Comparison of ENCODE assay signal across 8 mouse cellular contexts in genomic region chr19:7279114-7279513, GRCm38 (mm10). TPM values are rescaled to one million over a fixed set of nuclear protein-coding genes. Genes with fewer than 3 reads are reported as not detected.
DNase-seq lines count a peak whose midpoint lies in the region; ATAC-seq and TF ChIP-seq lines count a peak whose summit lies in the region.

No protein-coding gene starts in this region.

- H3K27ac ChIP-seq in MEL (ENCODE audit: control insufficient read depth, low read depth, low read length), result no peak overlapping the region
- 0 out of 2 replicates have a peak overlapping the region, but pooled peaks have one; percentile 53 for H3K27ac ChIP-seq in forebrain, embryonic 12.5 days
- no peak overlapping the region for H3K27ac ChIP-seq in hindbrain, embryonic 11.5 days (ENCODE audit: low read depth, low read length)
- peak overlapping the region; percentile 57 for H3K27ac ChIP-seq in limb, embryonic 15.5 days

- H3K4me3 ChIP-seq in MEL (ENCODE audit: control insufficient read depth in 1 of 2, insufficient read depth in 1 of 2, low read depth in 2 of 2, low read length in 2 of 2), result no peak overlapping the region
- H3K4me3 ChIP-seq in forebrain, embryonic 12.5 days (replicated peaks), result no peak overlapping the region
- H3K4me3 ChIP-seq in hindbrain, embryonic 11.5 days (ENCODE audit: low read depth, low read length), result no peak overlapping the region
- no peak overlapping the region for H3K4me3 ChIP-seq in limb, embryonic 15.5 days

- no peaks in the 10 kb centered on the region for H3K4me1 ChIP-seq in MEL (ENCODE audit: control insufficient read depth in 1 of 2, insufficient read depth in 2 of 2, low read length in 2 of 2)
- peaks cover 33% of the 10 kb centered on the region for H3K4me1 ChIP-seq in forebrain, embryonic 12.5 days
- H3K4me1 ChIP-seq in hindbrain, embryonic 11.5 days (replicated peaks; ENCODE audit: control insufficient read depth, insufficient read depth, low read length), result peaks cover 17% of the 10 kb centered on the region
- peaks cover 63% of the 10 kb centered on the region for H3K4me1 ChIP-seq in limb, embryonic 15.5 days

- peaks cover 0 to 6% of the 10 kb centered on the region in 2 experiments; a peak in 2 of 4 replicates for H3K36me3 ChIP-seq in MEL (ENCODE audit: control insufficient read depth in 1 of 2, insufficient read depth in 2 of 2, low read length in 2 of 2)
- H3K36me3 ChIP-seq in forebrain, embryonic 12.5 days (replicated peaks), result peaks cover 90% of the 10 kb centered on the region
- peaks cover 23% of the 10 kb centered on the region for H3K36me3 ChIP-seq in hindbrain, embryonic 11.5 days (ENCODE audit: control insufficient read depth, insufficient read depth, low read length)
- H3K36me3 ChIP-seq in limb, embryonic 15.5 days, result peaks cover 88% of the 10 kb centered on the region

- no peaks in the 10 kb centered on the region for H3K27me3 ChIP-seq in MEL (ENCODE audit: control insufficient read depth in 1 of 2, insufficient read depth in 2 of 2, low read length in 2 of 2)
- no peaks in the 10 kb centered on the region for H3K27me3 ChIP-seq in forebrain, embryonic 12.5 days
- no peaks in the 10 kb centered on the region for H3K27me3 ChIP-seq in hindbrain, embryonic 11.5 days (ENCODE audit: control insufficient read depth, insufficient read depth, low read length)
- no peaks in the 10 kb centered on the region for H3K27me3 ChIP-seq in limb, embryonic 15.5 days

- H3K9ac ChIP-seq in MEL (ENCODE audit: control insufficient read depth, low read depth, low read length, poor library complexity, severe bottlenecking), result no peak overlapping the region
- no peak overlapping the region for H3K9ac ChIP-seq in forebrain, embryonic 12.5 days
- H3K9ac ChIP-seq in hindbrain, embryonic 11.5 days (ENCODE audit: low read depth, low read length), result no peak overlapping the region
- no peak overlapping the region for H3K9ac ChIP-seq in limb, embryonic 15.5 days

- H3K79me2 ChIP-seq in MEL (ENCODE audit: control insufficient read depth, insufficient read depth, low read length, poor library complexity), result no peaks in the 10 kb centered on the region

- no peak overlapping the region for H3K4me2 ChIP-seq in forebrain, embryonic 12.5 days
- no peak overlapping the region for H3K4me2 ChIP-seq in hindbrain, embryonic 11.5 days (replicated peaks; ENCODE audit: low read depth, low read length)
- H3K4me2 ChIP-seq in limb, embryonic 15.5 days, result no peak overlapping the region

- TF ChIP-seq CTCF in MEL (IDR thresholded peaks at IDR 0.05 in 2 of 3, conservative IDR thresholded peaks at IDR 0.05 in 1 of 3; ENCODE audit: control insufficient read depth in 1 of 3, insufficient read depth in 1 of 3, low read depth in 2 of 3, low read length in 3 of 3, poor library complexity in 1 of 3, severe bottlenecking in 1 of 3), result peak; percentile 47 to 69 (median 66)

- no peak for TF ChIP-seq EP300 in MEL (IDR thresholded peaks at IDR 0.05; ENCODE audit: low read depth in 1 of 2, low read length in 2 of 2)

- DNase-seq in adrenal gland, adult 2 months, result peak; percentile 33
- no peak for DNase-seq in adrenal gland, adult 18-20 months (ENCODE audit: low spot score in 2 of 2)
- peak; percentile 54 for DNase-seq in MEL (ENCODE audit: low read depth, low spot score)
- peak; percentile 76 for DNase-seq in hindbrain, embryonic 11.5 days (ENCODE audit: low spot score)
- peak; percentile 64 for DNase-seq in naive thymus-derived CD4-positive, alpha-beta T cell, adult 2 months (ENCODE audit: low read depth)
- no peak for DNase-seq in urinary bladder, postnatal 25 days (ENCODE audit: low spot score)

- WGBS in forebrain, embryonic 12.5 days, result 31% methylated on average over 6 of the region's 6 CpGs
- WGBS in hindbrain, embryonic 11.5 days, result 42% methylated on average over 6 of the region's 6 CpGs
- WGBS in limb, embryonic 15.5 days, result 31% methylated on average over 6 of the region's 6 CpGs

- H3K9me3 ChIP-seq in MEL (replicated peaks; ENCODE audit: insufficient read depth, low read length), result no peaks in the 10 kb centered on the region
- no peaks in the 10 kb centered on the region for H3K9me3 ChIP-seq in forebrain, embryonic 12.5 days
- H3K9me3 ChIP-seq in hindbrain, embryonic 11.5 days (ENCODE audit: control insufficient read depth, low read length), result no peaks in the 10 kb centered on the region
- H3K9me3 ChIP-seq in limb, embryonic 15.5 days, result no peaks in the 10 kb centered on the region

- peak; percentile 45 for TF ChIP-seq RAD21 in MEL (IDR thresholded peaks at IDR 0.05; ENCODE audit: low read depth, low read length)

- no peak for TF ChIP-seq POLR2A in MEL (IDR thresholded peaks at IDR 0.05; ENCODE audit: control insufficient read depth in 1 of 2, insufficient read depth in 1 of 2, low read depth in 1 of 2, low read length in 2 of 2, poor library complexity in 1 of 2)

- ATAC-seq in forebrain, embryonic 12.5 days (ENCODE audit: low FRiP score), result no peak
- ATAC-seq in hindbrain, embryonic 11.5 days (ENCODE audit: low FRiP score), result peak; percentile 53
- peak; percentile 22; the same call in 1 of the 2 replicates for ATAC-seq in limb, embryonic 15.5 days (ENCODE audit: insufficient number of reproducible peaks, low FRiP score, low TSS enrichment, low read depth)

TF ChIP-seq in MEL, 35 proteins besides CTCF, POLR2A, EP300 and RAD21:
- TF ChIP-seq SMC3 (IDR thresholded peaks at IDR 0.05; ENCODE audit: low read depth, low read length), result peak; percentile 58
- TF ChIP-seq ZC3H11A (IDR thresholded peaks at IDR 0.05; ENCODE audit: low read depth, low read length), result 0 out of 2 replicates have a peak, but pooled peaks have one; percentile 13
- no peak for TF ChIP-seq TBP (IDR thresholded peaks at IDR 0.05; ENCODE audit: low read depth, low read length)
TF ChIP-seq in MEL: peak in this region for 2.

RNA-seq across cellular contexts. Expression of gene Rcor2, which starts 12.0 kb away (rescaled TPM):
- total RNA-seq in adrenal gland, adult 2 months (2021), result 1 to 10 TPM; 1.9 to 6.3 TPM
- 4.7 and 7.4 TPM in 2 replicates for polyA plus RNA-seq in adrenal gland, adult 2 months (2012; rRNA removed)
- total RNA-seq in adrenal gland, adult 18-20 months (2021), result 1 to 10 TPM; 1.5 to 2.5 TPM
- total RNA-seq in MEL (2012; rRNA removed), result 31.4 and 33.7 TPM in 2 replicates
- polyA plus RNA-seq in MEL (2012; ENCODE audit: insufficient read depth in 1 of 2, insufficient read length in 2 of 2, low read depth in 1 of 2, low replicate concordance in 2 of 2, missing spikeins in 1 of 2), result 10 to 100 TPM in 1 of 2 experiments, not detected in 1; 60.2 TPM
- 88.6 and 89.4 TPM in 2 replicates for polyA plus RNA-seq in forebrain, embryonic 12.5 days (2016; fragmentation: Nextera tagmentation; extraction: Ambion mirVana)
- polyA plus RNA-seq in hindbrain, embryonic 11.5 days (2014; fragmentation: Nextera tagmentation; extraction: Ambion mirVana), result 28.1 and 31.4 TPM in 2 replicates
- 16.9 TPM in 2 replicates for polyA plus RNA-seq in limb, embryonic 15.5 days (2015; fragmentation: Nextera tagmentation; extraction: Ambion mirVana)

RNA-seq across cellular contexts. Expression of gene Naa40, which starts 38.1 kb away (rescaled TPM):
- 10 to 100 TPM; 18.5 to 19.9 TPM for total RNA-seq in adrenal gland, adult 2 months (2021)
- 18.0 and 19.9 TPM in 2 replicates for polyA plus RNA-seq in adrenal gland, adult 2 months (2012; rRNA removed)
- 10 to 100 TPM; 18.6 to 20.7 TPM for total RNA-seq in adrenal gland, adult 18-20 months (2021)
- 45.5 and 46.8 TPM in 2 replicates for total RNA-seq in MEL (2012; rRNA removed)
- polyA plus RNA-seq in MEL (2012; ENCODE audit: insufficient read depth in 1 of 2, insufficient read length in 2 of 2, low read depth in 1 of 2, low replicate concordance in 2 of 2, missing spikeins in 1 of 2), result 10 to 100 TPM in 1 of 2 experiments, not detected in 1; 75.7 TPM
- polyA plus RNA-seq in forebrain, embryonic 12.5 days (2016; fragmentation: Nextera tagmentation; extraction: Ambion mirVana), result 90.0 and 92.2 TPM in 2 replicates
- polyA plus RNA-seq in hindbrain, embryonic 11.5 days (2014; fragmentation: Nextera tagmentation; extraction: Ambion mirVana), result 79.9 and 87.6 TPM in 2 replicates
- polyA plus RNA-seq in limb, embryonic 15.5 days (2015; fragmentation: Nextera tagmentation; extraction: Ambion mirVana), result 43.4 and 45.0 TPM in 2 replicates

Comparison
In these comparisons a context has a peak if more than half of its experiments do, and no peak if none do; other contexts are left out.
1. DNase-seq: peak in adrenal gland, adult 2 months (single experiment), MEL (single experiment), hindbrain, embryonic 11.5 days (single experiment) and naive thymus-derived CD4-positive, alpha-beta T cell, adult 2 months (single experiment); none in adrenal gland, adult 18-20 months (0 of 2) and urinary bladder, postnatal 25 days (single experiment).
2. H3K27ac ChIP-seq: peak in forebrain, embryonic 12.5 days (single experiment) and limb, embryonic 15.5 days (single experiment); none in MEL (single experiment) and hindbrain, embryonic 11.5 days (single experiment).